Comparison of ENCODE assay signal across 28 mouse cellular contexts in genomic region chr16:26530451-26530850, GRCm38 (mm10). TPM values are rescaled to one million over a fixed set of nuclear protein-coding genes. Genes with fewer than 3 reads are reported as not detected.
"Had no signal": no experiment of that assay in that cellular context is flagged by ENCODE, and none has a peak within 500 bp of the region (broad histone marks: within the 10 kb centered on the region; RNA-seq: fewer than 3 reads in every experiment).

No protein-coding gene starts in this region.

- H3K9me3 ChIP-seq: heart, embryonic 10.5 days; heart, embryonic 12.5 days; hindbrain, embryonic 10.5 days; hindbrain, embryonic 12.5 days; intestine, embryonic 15.5 days; limb, embryonic 10.5 days; limb, embryonic 12.5 days; liver, embryonic 13.5 days; liver, embryonic 15.5 days had no signal

- H3K4me3 ChIP-seq: gastrocnemius, adult 2 months; heart, embryonic 10.5 days; heart, embryonic 12.5 days; hindbrain, embryonic 10.5 days; hindbrain, embryonic 12.5 days; intestine, embryonic 15.5 days; layer of hippocampus, adult 2 months; left cerebral cortex, adult 2 months; limb, embryonic 10.5 days; limb, embryonic 12.5 days; liver, embryonic 13.5 days; liver, embryonic 15.5 days had no signal

- H3K9ac ChIP-seq: heart, embryonic 12.5 days; hindbrain, embryonic 12.5 days; hindbrain, embryonic 14.5 days; intestine, embryonic 15.5 days; limb, embryonic 12.5 days; liver, embryonic 13.5 days; liver, embryonic 15.5 days; liver, postnatal 0 days had no signal

- H3K27me3 ChIP-seq: heart, embryonic 12.5 days; hindbrain, embryonic 12.5 days; intestine, embryonic 15.5 days; limb, embryonic 12.5 days; liver, embryonic 13.5 days; liver, embryonic 15.5 days had no signal

- H3K4me2 ChIP-seq: heart, embryonic 12.5 days; hindbrain, embryonic 12.5 days; hindbrain, embryonic 14.5 days; intestine, embryonic 15.5 days; limb, embryonic 12.5 days; liver, embryonic 11.5 days; liver, embryonic 13.5 days; liver, embryonic 15.5 days had no signal

- H3K4me1 ChIP-seq: heart, embryonic 10.5 days; heart, embryonic 12.5 days; hindbrain, embryonic 10.5 days; intestine, embryonic 15.5 days; liver, embryonic 13.5 days; liver, embryonic 15.5 days had no signal

- H3K36me3 ChIP-seq: heart, embryonic 10.5 days; heart, embryonic 12.5 days; hindbrain, embryonic 10.5 days; hindbrain, embryonic 12.5 days; intestine, embryonic 15.5 days; limb, embryonic 10.5 days; limb, embryonic 12.5 days; liver, embryonic 13.5 days; liver, embryonic 15.5 days had no signal

- H3K27ac ChIP-seq: gastrocnemius, adult 2 months; heart, embryonic 10.5 days; hindbrain, embryonic 10.5 days; hindbrain, embryonic 12.5 days; hindbrain, embryonic 14.5 days; intestine, embryonic 15.5 days; layer of hippocampus, adult 2 months; left cerebral cortex, adult 2 months; limb, embryonic 10.5 days; limb, embryonic 12.5 days; liver, embryonic 13.5 days; liver, embryonic 15.5 days had no signal

- ATAC-seq: hindbrain, embryonic 16.5 days; inflammation-experienced regulatory T-cells, adult 6 months; intestine, embryonic 15.5 days; intestine, postnatal 0 days; liver, postnatal 0 days had no signal

- DNase-seq: gastrocnemius, adult 2 months; gastrocnemius, postnatal 10 days; gastrocnemius, postnatal 25 days; heart, adult 18-20 months; heart, postnatal 10 days; heart, postnatal 4 days; liver; liver, embryonic 13.5 days; liver, postnatal 0 days had no signal

RNA-seq across cellular contexts. Expression of gene Tmem207, which starts 3.9 kb away (rescaled TPM):
- polyA plus RNA-seq: frontal cortex, adult 2 months; heart, embryonic 10.5 days; heart, embryonic 12.5 days; heart, embryonic 14.5 days; heart, embryonic 16.5 days; hindbrain, embryonic 12.5 days; hindbrain, embryonic 16.5 days; inflammation-experienced regulatory T-cells, adult 6 months; intestine, embryonic 15.5 days; intestine, postnatal 0 days; limb, embryonic 10.5 days; limb, embryonic 12.5 days; limb, embryonic 14.5 days; liver, embryonic 11.5 days; liver, embryonic 13.5 days; liver, embryonic 15.5 days; liver, postnatal 0 days had no signal
